Mouse (Mus musculus) limb, embryonic 10.5 days (tissue): ENCODE data around the gene B3galt6. TPM values are rescaled to one million over a fixed set of nuclear protein-coding genes. Genes with fewer than 3 reads are reported as not detected.
A peak's percentile ranks its signal among the peaks of the same experiment; 100 is the strongest.

Experiments
- DNase-seq: peaks from one replicate; pipeline ENCODE4 v3.0.0-alpha.2; 2017; ENCODE audit warnings: low spot score
- H3K27ac ChIP-seq: fragments of 300-500 bp; sonication (generic); 2 replicates; pipeline ENCODE4 v1.5.1; 2016; ENCODE audit warnings: mild to moderate bottlenecking
- H3K27me3 ChIP-seq: fragments of 300-500 bp; sonication (generic); 2 replicates; pipeline ENCODE4 v1.6.1; 2016; ENCODE audit warnings: low read depth, mild to moderate bottlenecking; ENCODE audit not compliant: poor library complexity, severe bottlenecking
- H3K36me3 ChIP-seq: fragments of 300-500 bp; sonication (generic); 2 replicates; pipeline ENCODE4 v1.6.1; 2016; ENCODE audit warnings: mild to moderate bottlenecking, moderate library complexity
- H3K4me1 ChIP-seq: fragments of 300-500 bp; sonication (generic); 2 replicates; pipeline ENCODE4 v1.6.1; 2016
- H3K4me3 ChIP-seq: fragments of 300-500 bp; sonication (generic); 2 replicates; pipeline ENCODE4 v1.5.1; 2016; ENCODE audit warnings: mild to moderate bottlenecking, moderate library complexity
- H3K9me3 ChIP-seq: fragments of 300-500 bp; sonication (generic); replicated peaks from 2 replicates; pipeline ENCODE4 v1.6.1; 2016; ENCODE audit warnings: mild to moderate bottlenecking
- WGBS: fragments of 180-500 bp; shearing (Covaris S2); methylation state at CpG from one replicate; pipeline ENCODE4 v1.1.7; 2016; 5-methylcytosine and 5-hydroxymethylcytosine counted together
- polyA plus RNA-seq: library from polyadenylated mRNA; unstranded; fragments of >200 nt; fragmentation: Nextera tagmentation; extraction: Ambion mirVana; gene quantifications from 2 replicates; pipeline ENCODE4 v1.2.1, GENCODE M21; 2016

The B3galt6 gene
- polyA plus RNA-seq, 1 experiment from 2014 or later = 14.8 TPM

- Histone ChIP-seq H3K27ac (no peak overlapping the region), H3K27me3 (no peaks in the 10 kb centered on the region), H3K4me3 (no peak overlapping the region), H3K36me3 (no peaks in the 10 kb centered on the region), H3K9me3 (no peaks in the 10 kb centered on the region), H3K4me1 (no peaks in the 10 kb centered on the region)
- WGBS = 73% methylated on average over 2 of the region's 2 CpGs
- no peak for DNase-seq
Measured at GRCm38 (mm10) chr4:155973239-155973638, 19.2 kb downstream of the B3galt6 start.

- Histone ChIP-seq H3K36me3 (no peaks in the 10 kb centered on the region), H3K27me3 (no peaks in the 10 kb centered on the region), H3K4me1 (no peaks in the 10 kb centered on the region), H3K4me3 (no peak overlapping the region), H3K27ac (no peak overlapping the region), H3K9me3 (no peaks in the 10 kb centered on the region)
- DNase-seq = no peak
- WGBS = 85% methylated on average over 6 of the region's 6 CpGs
Measured at GRCm38 (mm10) chr4:155972651-155973050, 19.8 kb downstream of the B3galt6 start.

- Histone ChIP-seq H3K27ac (no peak overlapping the region), H3K4me3 (no peak overlapping the region), H3K36me3 (peaks cover 14% of the 10 kb centered on the region), H3K9me3 (no peaks in the 10 kb centered on the region), H3K27me3 (no peaks in the 10 kb centered on the region), H3K4me1 (no peaks in the 10 kb centered on the region)
- WGBS = 78% methylated on average over 5 of the region's 5 CpGs
- no peak for DNase-seq
Measured at GRCm38 (mm10) chr4:155970286-155970685, 22.2 kb downstream of the B3galt6 start.

- no peaks in the 10 kb centered on the region for H3K9me3 ChIP-seq
- H3K27ac ChIP-seq = no peak overlapping the region
- no peaks in the 10 kb centered on the region for H3K4me1 ChIP-seq
- H3K4me3 ChIP-seq = no peak overlapping the region
- WGBS = 85% methylated on average over 13 of the region's 13 CpGs
- H3K27me3 ChIP-seq = no peaks in the 10 kb centered on the region
- peaks cover 24% of the 10 kb centered on the region for H3K36me3 ChIP-seq
- no peak for DNase-seq
Measured at GRCm38 (mm10) chr4:155969043-155969653, 23.3 kb downstream of the B3galt6 start.

GRCm38 (mm10) chr4:155964396-155964795, 28.1 kb downstream of the B3galt6 start:
- DNase-seq = no peak
- Histone ChIP-seq H3K4me3 (no peak overlapping the region), H3K27me3 (no peaks in the 10 kb centered on the region), H3K27ac (no peak overlapping the region), H3K36me3 (peaks cover 36% of the 10 kb centered on the region), H3K9me3 (no peaks in the 10 kb centered on the region), H3K4me1 (peaks cover 18% of the 10 kb centered on the region)
- 96% methylated on average over 11 of the region's 11 CpGs for WGBS

GRCm38 (mm10) chr4:155963106-155963505, 29.3 kb downstream of the B3galt6 start:
- DNase-seq = no peak
- Histone ChIP-seq H3K4me3 (peak overlapping the region; percentile 66), H3K27ac (peak overlapping the region; percentile 11; the same call in 1 of the 2 replicates), H3K36me3 (peaks cover 46% of the 10 kb centered on the region), H3K4me1 (peaks cover 18% of the 10 kb centered on the region), H3K27me3 (no peaks in the 10 kb centered on the region), H3K9me3 (no peaks in the 10 kb centered on the region)
- WGBS = 48% methylated on average over 7 of the region's 7 CpGs

- Histone ChIP-seq H3K27me3 (no peaks in the 10 kb centered on the region), H3K27ac (peak within 1 kb of the TSS; percentile 81), H3K4me1 (peaks cover 18% of the 10 kb centered on the region), H3K36me3 (peaks cover 53% of the 10 kb centered on the region), H3K4me3 (peak within 1 kb of the TSS; percentile 66), H3K9me3 (no peaks in the 10 kb centered on the region)
- DNase-seq = peak; percentile 71
- 1% methylated on average over 42 of the region's 42 CpGs for WGBS
Measured at GRCm38 (mm10) chr4:155962167-155962971, 30.1 kb downstream of the B3galt6 start, which contains the start of gene C1qtnf12. C1qtnf12 (plus strand) TSS chr4:155962318.

GRCm38 (mm10) chr4:155959275-155959674, 33.2 kb downstream of the B3galt6 start:
- Histone ChIP-seq H3K27me3 (no peaks in the 10 kb centered on the region), H3K9me3 (no peaks in the 10 kb centered on the region), H3K4me1 (peaks cover 18% of the 10 kb centered on the region), H3K4me3 (no peak overlapping the region), H3K27ac (no peak overlapping the region), H3K36me3 (peaks cover 59% of the 10 kb centered on the region)
- DNase-seq = peak; percentile 82
- 14% methylated on average over 5 of the region's 5 CpGs for WGBS

GRCm38 (mm10) chr4:155955491-155955890, 37.0 kb downstream of the B3galt6 start:
- WGBS = 96% methylated on average over 6 of the region's 6 CpGs
- peaks cover 87% of the 10 kb centered on the region for H3K36me3 ChIP-seq
- no peaks in the 10 kb centered on the region for H3K27me3 ChIP-seq

GRCm38 (mm10) chr4:155947094-155947493, 45.4 kb downstream of the B3galt6 start:
- H3K4me3 ChIP-seq = no peak overlapping the region
- H3K4me1 ChIP-seq = peaks cover 16% of the 10 kb centered on the region
- H3K9me3 ChIP-seq = no peaks in the 10 kb centered on the region
- H3K27ac ChIP-seq = no peak overlapping the region
- no peaks in the 10 kb centered on the region for H3K27me3 ChIP-seq
- H3K36me3 ChIP-seq = peaks cover 64% of the 10 kb centered on the region
- DNase-seq = no peak

More at GRCm38 (mm10) chr4:155955491-155955890, 37.0 kb downstream of the B3galt6 start:
- no peak overlapping the region for H3K27ac ChIP-seq
- no peak overlapping the region for H3K4me3 ChIP-seq
- no peak for DNase-seq
- H3K4me1 ChIP-seq = no peaks in the 10 kb centered on the region
- H3K9me3 ChIP-seq = no peaks in the 10 kb centered on the region

- H3K9me3 ChIP-seq = no peaks in the 10 kb centered on the region
- 1% methylated on average over 17 of the region's 17 CpGs for WGBS
- peak overlapping the region; percentile 99 for H3K4me3 ChIP-seq
- no peaks in the 10 kb centered on the region for H3K27me3 ChIP-seq
- peaks cover 16% of the 10 kb centered on the region for H3K4me1 ChIP-seq
- peaks cover 36% of the 10 kb centered on the region for H3K36me3 ChIP-seq
- H3K27ac ChIP-seq = peak overlapping the region; percentile 95
- DNase-seq = peak; percentile 34
Measured at GRCm38 (mm10) chr4:155944271-155944670, 48.2 kb downstream of the B3galt6 start.

- Histone ChIP-seq H3K4me1 (peaks cover 16% of the 10 kb centered on the region), H3K36me3 (peaks cover 30% of the 10 kb centered on the region), H3K4me3 (peak within 1 kb of the TSS; percentile 99), H3K27me3 (no peaks in the 10 kb centered on the region), H3K9me3 (no peaks in the 10 kb centered on the region), H3K27ac (peak within 1 kb of the TSS; percentile 95)
- peak; percentile 99 for DNase-seq
- WGBS = under 1% methylated on average over 85 of the region's 85 CpGs
Measured at GRCm38 (mm10) chr4:155943534-155944249, 48.8 kb downstream of the B3galt6 start, which contains the start of gene Ube2j2. Ube2j2 (plus strand) TSS chr4:155943831.

GRCm38 (mm10) chr4:155943049-155943452, 49.4 kb downstream of the B3galt6 start:
- Histone ChIP-seq H3K4me1 (peaks cover 16% of the 10 kb centered on the region), H3K9me3 (no peaks in the 10 kb centered on the region), H3K27me3 (no peaks in the 10 kb centered on the region), H3K36me3 (peaks cover 24% of the 10 kb centered on the region), H3K27ac (peak overlapping the region; percentile 95), H3K4me3 (peak overlapping the region; percentile 99)
- DNase-seq = no peak
- 2% methylated on average over 17 of the region's 17 CpGs for WGBS
